In the genomic region with DNA sequence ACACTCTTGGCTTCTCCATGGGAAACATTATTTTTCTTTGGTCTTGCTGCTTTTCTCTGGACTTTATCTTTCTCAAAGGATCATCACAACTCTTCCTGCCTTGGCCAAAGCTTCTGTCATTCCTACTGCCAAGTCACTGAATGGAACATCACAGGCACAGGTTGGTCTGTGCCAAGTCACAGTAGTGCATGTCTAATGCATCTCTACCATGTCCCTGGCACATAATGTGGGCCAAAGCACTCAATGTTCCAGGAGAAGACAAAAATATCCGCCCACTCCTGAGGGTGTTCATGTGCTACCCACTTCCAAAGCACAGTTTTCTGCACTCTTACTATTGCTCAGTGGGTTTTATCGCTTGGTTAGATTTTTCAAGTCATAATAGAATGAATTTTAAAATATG, we compare ENCODE assay signal across 14 mouse cellular contexts.
DNase-seq lines count a peak whose midpoint lies in the region; ATAC-seq lines count a peak whose summit lies in the region.
"Had no signal": no experiment of that assay in that cellular context is flagged by ENCODE, and none has a peak within 500 bp of the region (broad histone marks: within the 10 kb centered on the region; RNA-seq: fewer than 3 reads in every experiment).

No protein-coding gene starts in this region.

- no peaks in the 10 kb centered on the region for H3K27me3 ChIP-seq in liver, embryonic 11.5 days (replicated peaks; ENCODE audit: control insufficient read depth, insufficient read depth, low read length)
- H3K27me3 ChIP-seq: embryonic facial prominence, embryonic 15.5 days; neural tube, embryonic 15.5 days had no signal

- intact Hi-C loops in left cerebral cortex, postnatal 10 days (cut with DNase I) = no loop called here
- intact Hi-C loops in left cerebral cortex, postnatal 4 days (cut with DNase I) = no loop called here

- peak; percentile 15 to 39 for DNase-seq in frontal cortex, adult 2 months (ENCODE audit: extremely low spot score in 1 of 2, low spot score in 1 of 2)
- no peak for DNase-seq in frontal cortex, postnatal 10 days (ENCODE audit: low spot score in 2 of 2)
- DNase-seq in left cerebral cortex, adult 11 months (ENCODE audit: low spot score) = peak; percentile 10
- no peak for DNase-seq in left cerebral cortex, postnatal 10 days (ENCODE audit: extremely low spot score in 1 of 2, low spot score in 2 of 2)
- peak; percentile 46 to 56 for DNase-seq in cerebellum, postnatal 25 days
- peak; percentile 24 for DNase-seq in left cerebral cortex, postnatal 4 days
- DNase-seq in liver, embryonic 11.5 days (ENCODE audit: low spot score) = no peak
- DNase-seq: kidney, adult 9 months; liver, postnatal 0 days; retina, postnatal 1 day had no signal

- 81% methylated on average over 2 of the region's 2 CpGs for WGBS in liver, embryonic 11.5 days

- no peaks in the 10 kb centered on the region for H3K4me1 ChIP-seq in liver, embryonic 11.5 days (replicated peaks; ENCODE audit: control insufficient read depth, insufficient read depth, low read length)
- H3K4me1 ChIP-seq: embryonic facial prominence, embryonic 15.5 days; midbrain, embryonic 10.5 days; neural tube, embryonic 15.5 days had no signal

- no peak overlapping the region for H3K4me3 ChIP-seq in liver, embryonic 11.5 days (ENCODE audit: low read depth, low read length)
- H3K4me3 ChIP-seq: embryonic facial prominence, embryonic 15.5 days; midbrain, embryonic 10.5 days; neural tube, embryonic 15.5 days had no signal

- no peaks in the 10 kb centered on the region for H3K36me3 ChIP-seq in liver, embryonic 11.5 days (ENCODE audit: control insufficient read depth, insufficient read depth, low read length)
- H3K36me3 ChIP-seq: embryonic facial prominence, embryonic 15.5 days; midbrain, embryonic 10.5 days; neural tube, embryonic 15.5 days had no signal

- H3K9me3 ChIP-seq in liver, embryonic 11.5 days (ENCODE audit: control insufficient read depth, low read length) = no peaks in the 10 kb centered on the region
- H3K9me3 ChIP-seq: embryonic facial prominence, embryonic 15.5 days; midbrain, embryonic 10.5 days; neural tube, embryonic 15.5 days had no signal

- H3K9ac ChIP-seq in liver, embryonic 11.5 days (ENCODE audit: low read depth, low read length) = no peak overlapping the region
- H3K9ac ChIP-seq: embryonic facial prominence, embryonic 15.5 days; liver, postnatal 0 days; neural tube, embryonic 15.5 days had no signal

- no peak for ATAC-seq in liver, embryonic 11.5 days (replicated peaks; ENCODE audit: low FRiP score)
- ATAC-seq: inflammation-experienced regulatory T-cells, adult 6 months; liver, postnatal 0 days had no signal

- no peak overlapping the region for H3K4me2 ChIP-seq in liver, embryonic 11.5 days
- H3K4me2 ChIP-seq: embryonic facial prominence, embryonic 15.5 days; neural tube, embryonic 15.5 days had no signal

- H3K27ac ChIP-seq in liver, embryonic 11.5 days (ENCODE audit: low read depth, low read length) = no peak overlapping the region
- H3K27ac ChIP-seq: embryonic facial prominence, embryonic 15.5 days; midbrain, embryonic 10.5 days; neural tube, embryonic 15.5 days had no signal

Comparison
In these comparisons a context has a peak if more than half of its experiments do, and no peak if none do; other contexts are left out.
1. DNase-seq: peak in frontal cortex, adult 2 months (2 of 2), left cerebral cortex, adult 11 months (single experiment), cerebellum, postnatal 25 days (2 of 2) and left cerebral cortex, postnatal 4 days (single experiment); none in frontal cortex, postnatal 10 days (0 of 2), left cerebral cortex, postnatal 10 days (0 of 2) and liver, embryonic 11.5 days (single experiment).